Mouse (Mus musculus) forebrain, embryonic 16.5 days (tissue): ENCODE data around the gene Abcc12. TPM values are rescaled to one million over a fixed set of nuclear protein-coding genes. Genes with fewer than 3 reads are reported as not detected.

Source experiments
- ATAC-seq: fragments of 200-750 bp; cut with Nextera tagmentation; 2 replicates; pipeline ENCODE4 v1.8.0; 2017; ENCODE audit warnings: mild to moderate bottlenecking, moderate library complexity
- H3K27ac ChIP-seq: fragments of 300-500 bp; sonication (generic); 2 replicates; pipeline ENCODE4 v1.5.1; 2014; ENCODE audit warnings: low read length, control low read depth
- H3K27me3 ChIP-seq: fragments of 300-500 bp; sonication (generic); replicated peaks from 2 replicates; pipeline ENCODE4 v1.6.1; 2014; ENCODE audit warnings: low read length; ENCODE audit not compliant: control insufficient read depth, insufficient read depth
- H3K36me3 ChIP-seq: fragments of 300-500 bp; sonication (generic); 2 replicates; pipeline ENCODE4 v1.6.1; 2014; ENCODE audit not compliant: control insufficient read depth, insufficient read depth
- H3K4me1 ChIP-seq: fragments of 300-500 bp; sonication (generic); replicated peaks from 2 replicates; pipeline ENCODE4 v1.6.1; 2014; ENCODE audit warnings: low read length; ENCODE audit not compliant: control insufficient read depth, insufficient read depth
- H3K4me2 ChIP-seq: fragments of 300-500 bp; sonication (generic); 2 replicates; pipeline ENCODE4 v1.6.1; 2014; ENCODE audit warnings: mild to moderate bottlenecking, low read length, control low read depth
- H3K4me3 ChIP-seq: fragments of 300-500 bp; sonication (generic); replicated peaks from 2 replicates; pipeline ENCODE4 v1.5.1; 2014; ENCODE audit warnings: mild to moderate bottlenecking, low read length, control low read depth
- H3K9ac ChIP-seq: fragments of 300-500 bp; sonication (generic); replicated peaks from 2 replicates; pipeline ENCODE4 v1.6.1; 2014; ENCODE audit warnings: low read depth, low read length, control low read depth
- H3K9me3 ChIP-seq: fragments of 300-500 bp; sonication (generic); 2 replicates; pipeline ENCODE4 v1.6.1; 2016; ENCODE audit warnings: low read length; ENCODE audit not compliant: control insufficient read depth
- WGBS: fragments of 180-500 bp; shearing (Covaris S2); extraction: QIAGEN DNeasy Blood & Tissue Kit; methylation state at CpG from one replicate; pipeline ENCODE4 v1.1.7; 2014; 5-methylcytosine and 5-hydroxymethylcytosine counted together
- polyA plus RNA-seq: library from polyadenylated mRNA; unstranded; fragments of >200 nt; fragmentation: Nextera tagmentation; extraction: Ambion mirVana; gene quantifications from 2 replicates; pipeline ENCODE4 v1.2.1, GENCODE M21; 2015

The Abcc12 gene
- polyA plus RNA-seq, 1 experiment from 2014 or later: 0.20 TPM

DNA sequence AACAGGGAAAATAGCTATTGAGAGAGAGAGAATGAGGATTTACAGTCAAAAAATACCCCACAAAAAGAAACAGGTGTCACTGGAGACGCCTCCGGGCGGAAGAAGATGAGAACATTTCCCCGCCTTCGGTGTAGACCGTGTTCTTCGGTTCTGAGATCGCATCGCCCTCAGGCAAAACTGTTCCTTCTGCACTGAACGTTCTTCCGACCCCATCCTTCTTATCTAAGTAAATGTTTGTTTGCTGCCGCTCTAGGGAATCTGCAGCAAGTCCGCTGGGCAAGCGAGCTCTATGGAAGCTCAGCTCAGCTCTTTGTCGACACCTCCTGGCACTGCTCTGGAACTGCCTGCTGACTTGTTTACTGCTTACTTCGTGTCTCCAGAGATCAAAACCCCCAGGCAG lies 5.0 kb upstream of the Abcc12 start:
- WGBS: under 1% methylated on average over 16 of the region's 16 CpGs
- H3K4me1 ChIP-seq: peaks cover 2% of the 10 kb centered on the region; the same call in 1 of the 2 replicates
- no peaks in the 10 kb centered on the region for H3K36me3 ChIP-seq
- peak overlapping the region; percentile 55 for H3K4me2 ChIP-seq
- peak; percentile 90 for ATAC-seq
- no peaks in the 10 kb centered on the region for H3K27me3 ChIP-seq
- H3K9ac ChIP-seq: peak overlapping the region; percentile 56
- H3K4me3 ChIP-seq: peak overlapping the region; percentile 48
- H3K9me3 ChIP-seq: no peaks in the 10 kb centered on the region
- peak overlapping the region; percentile 78 for H3K27ac ChIP-seq

DNA sequence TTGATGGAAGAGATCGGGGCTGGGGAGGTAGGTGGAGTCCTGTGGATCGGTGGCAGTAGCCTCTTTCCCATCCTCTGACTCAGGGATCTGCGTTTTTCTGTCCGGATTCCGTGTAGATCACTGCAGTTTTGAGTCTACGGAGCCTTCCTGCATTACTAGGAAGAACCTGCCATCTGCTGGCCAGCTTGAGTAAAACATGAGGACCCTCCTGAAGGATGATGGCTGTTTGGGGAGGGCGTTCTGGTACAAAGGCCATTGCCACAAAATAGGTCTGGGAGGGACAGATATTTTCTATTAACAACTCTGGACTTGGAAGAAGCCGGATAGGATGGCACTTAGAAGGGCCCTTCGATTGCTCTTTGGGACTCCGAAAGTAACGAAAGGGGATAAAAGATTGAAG lies 4.6 kb upstream of the Abcc12 start:
- Histone ChIP-seq H3K27me3 (no peaks in the 10 kb centered on the region), H3K9ac (peak overlapping the region; percentile 56), H3K4me2 (peak overlapping the region; percentile 55), H3K27ac (peak overlapping the region; percentile 78), H3K4me1 (peaks cover 2% of the 10 kb centered on the region; the same call in 1 of the 2 replicates), H3K36me3 (no peaks in the 10 kb centered on the region), H3K4me3 (peak overlapping the region; percentile 48), H3K9me3 (no peaks in the 10 kb centered on the region)
- 2% methylated on average over 11 of the region's 11 CpGs for WGBS
- peak; percentile 84 for ATAC-seq

DNA sequence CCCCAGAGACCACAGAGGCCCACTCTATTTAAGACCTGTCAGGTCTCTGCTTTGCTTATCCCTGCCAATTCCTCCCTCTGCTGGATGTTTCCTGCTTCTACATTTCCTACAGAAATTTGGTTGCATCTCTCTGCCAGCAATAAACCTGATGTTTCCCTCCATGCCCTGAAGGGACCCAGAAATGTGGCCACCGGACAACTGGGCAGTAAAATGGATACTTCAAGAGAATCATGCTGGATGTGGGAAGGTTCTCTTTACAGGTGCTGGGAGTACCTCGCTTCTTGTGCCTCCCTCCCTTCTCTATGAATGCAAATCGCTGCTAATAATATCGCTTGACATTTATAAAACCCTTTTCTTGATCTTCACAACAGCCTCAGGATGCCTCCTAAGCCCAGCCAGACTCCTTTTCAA lies 1.4 kb upstream of the Abcc12 start:
- no peaks in the 10 kb centered on the region for H3K27me3 ChIP-seq
- no peak for ATAC-seq
- 63% methylated on average over 4 of the region's 4 CpGs for WGBS
- peak overlapping the region; percentile 24; the same call in 1 of the 2 replicates for H3K27ac ChIP-seq
- H3K4me3 ChIP-seq: no peak overlapping the region
- peaks cover 19% of the 10 kb centered on the region for H3K4me1 ChIP-seq
- no peaks in the 10 kb centered on the region for H3K9me3 ChIP-seq
- no peak overlapping the region for H3K4me2 ChIP-seq
- H3K36me3 ChIP-seq: no peaks in the 10 kb centered on the region
- H3K9ac ChIP-seq: no peak overlapping the region

DNA sequence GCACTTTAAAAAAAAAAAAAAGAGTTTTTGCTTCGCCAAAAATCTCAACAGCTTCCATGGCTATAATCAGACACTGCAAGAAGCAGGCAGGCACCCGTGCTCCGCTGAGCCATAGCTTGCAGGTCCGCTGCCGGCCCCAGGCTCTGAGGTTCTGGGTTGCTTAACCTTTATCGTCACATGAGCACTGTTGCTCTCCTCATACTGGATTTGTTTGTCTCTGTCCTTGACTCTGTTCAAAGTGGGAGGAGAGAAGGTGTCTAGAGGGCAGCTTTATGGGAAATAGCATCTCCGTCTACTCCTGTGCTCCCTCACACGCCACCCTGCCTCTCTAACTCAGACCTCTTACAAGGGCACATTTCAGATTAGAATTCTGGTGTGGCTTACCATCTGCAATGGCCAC lies 1.8 kb downstream of the Abcc12 start:
- no peaks in the 10 kb centered on the region for H3K27me3 ChIP-seq
- 69% methylated on average over 8 of the region's 8 CpGs for WGBS
- peaks cover 17% of the 10 kb centered on the region for H3K4me1 ChIP-seq
- no peak overlapping the region for H3K4me3 ChIP-seq
- ATAC-seq: no peak
- no peaks in the 10 kb centered on the region for H3K9me3 ChIP-seq
- H3K4me2 ChIP-seq: no peak overlapping the region
- no peak overlapping the region for H3K9ac ChIP-seq
- H3K36me3 ChIP-seq: no peaks in the 10 kb centered on the region
- peak overlapping the region; percentile 86 for H3K27ac ChIP-seq

DNA sequence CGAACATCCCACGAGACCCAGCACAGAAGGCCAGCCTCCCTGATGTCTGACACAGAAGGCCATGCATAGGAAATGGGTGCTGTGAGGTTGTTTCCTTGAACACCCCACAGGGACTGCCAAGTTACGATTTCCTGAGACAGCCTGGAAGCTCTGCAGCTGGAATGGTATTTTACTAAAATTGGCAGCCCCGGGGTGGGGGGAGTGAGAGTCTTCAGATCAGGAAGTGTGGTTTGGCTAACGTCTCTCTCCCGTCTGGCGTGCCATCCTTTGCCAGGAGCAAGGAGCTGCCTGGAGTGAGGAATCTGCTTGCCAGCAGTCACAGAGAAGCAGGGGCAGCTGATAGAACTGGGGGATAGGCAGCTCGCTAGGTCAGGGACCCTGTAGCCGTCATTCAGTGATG lies 2.4 kb downstream of the Abcc12 start:
- H3K27ac ChIP-seq: peak overlapping the region; percentile 86
- no peak overlapping the region for H3K4me2 ChIP-seq
- no peak overlapping the region for H3K4me3 ChIP-seq
- peak; percentile 85 for ATAC-seq
- H3K9me3 ChIP-seq: no peaks in the 10 kb centered on the region
- no peak overlapping the region for H3K9ac ChIP-seq
- no peaks in the 10 kb centered on the region for H3K36me3 ChIP-seq
- 39% methylated on average over 9 of the region's 9 CpGs for WGBS
- H3K4me1 ChIP-seq: peaks cover 17% of the 10 kb centered on the region
- no peaks in the 10 kb centered on the region for H3K27me3 ChIP-seq

DNA sequence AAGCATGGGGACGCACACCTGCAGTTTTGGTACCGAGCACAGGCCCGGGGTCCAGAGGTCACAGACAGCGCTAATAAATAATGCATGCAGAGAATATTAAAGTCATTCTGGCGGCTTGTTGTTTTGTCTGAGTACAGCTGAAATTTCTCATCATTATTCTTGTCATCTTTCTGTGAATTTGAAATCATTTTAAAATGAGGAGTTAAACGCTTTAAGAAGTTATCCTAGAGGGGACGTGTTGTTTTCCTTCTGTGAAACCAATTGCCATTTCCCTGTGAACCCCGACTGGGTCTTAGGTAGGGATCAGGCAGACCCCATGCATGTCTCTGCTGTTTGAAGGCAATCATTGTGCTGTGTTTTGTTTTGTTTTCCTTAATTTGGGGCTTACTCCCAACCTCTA lies 2.9 kb downstream of the Abcc12 start:
- 71% methylated on average over 8 of the region's 8 CpGs for WGBS
- Histone ChIP-seq H3K9me3 (no peaks in the 10 kb centered on the region), H3K4me2 (no peak overlapping the region), H3K36me3 (no peaks in the 10 kb centered on the region), H3K4me3 (no peak overlapping the region), H3K4me1 (peaks cover 17% of the 10 kb centered on the region), H3K27me3 (no peaks in the 10 kb centered on the region), H3K9ac (no peak overlapping the region), H3K27ac (peak overlapping the region; percentile 86)
- ATAC-seq: peak; percentile 16; the same call in 1 of the 2 replicates

DNA sequence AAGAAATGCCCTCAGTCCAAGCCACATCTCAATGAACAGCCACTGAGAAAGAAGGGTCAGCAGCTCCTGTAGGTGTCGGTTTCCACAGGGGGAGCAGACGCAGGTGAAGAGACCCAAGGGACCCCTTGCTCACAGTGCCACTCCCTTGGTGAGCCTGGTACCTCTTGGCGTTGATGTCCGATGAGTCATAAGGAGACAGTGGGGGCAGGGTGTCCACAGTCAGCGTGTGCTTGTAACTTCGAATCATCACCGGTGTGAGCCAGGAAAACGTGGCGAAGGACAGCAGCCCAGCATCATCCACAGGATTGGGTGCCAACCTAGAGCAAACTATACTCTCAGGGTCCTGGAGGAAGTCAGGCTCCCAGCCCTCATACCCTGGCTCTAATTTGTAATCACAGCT lies 16.8 kb downstream of the Abcc12 start:
- H3K9ac ChIP-seq: no peak overlapping the region
- H3K27me3 ChIP-seq: no peaks in the 10 kb centered on the region
- no peak for ATAC-seq
- H3K4me3 ChIP-seq: no peak overlapping the region
- H3K9me3 ChIP-seq: no peaks in the 10 kb centered on the region
- H3K4me1 ChIP-seq: peaks cover 8% of the 10 kb centered on the region; the same call in 1 of the 2 replicates
- 84% methylated on average over 9 of the region's 9 CpGs for WGBS
- H3K36me3 ChIP-seq: no peaks in the 10 kb centered on the region
- no peak overlapping the region for H3K4me2 ChIP-seq
- H3K27ac ChIP-seq: no peak overlapping the region

DNA sequence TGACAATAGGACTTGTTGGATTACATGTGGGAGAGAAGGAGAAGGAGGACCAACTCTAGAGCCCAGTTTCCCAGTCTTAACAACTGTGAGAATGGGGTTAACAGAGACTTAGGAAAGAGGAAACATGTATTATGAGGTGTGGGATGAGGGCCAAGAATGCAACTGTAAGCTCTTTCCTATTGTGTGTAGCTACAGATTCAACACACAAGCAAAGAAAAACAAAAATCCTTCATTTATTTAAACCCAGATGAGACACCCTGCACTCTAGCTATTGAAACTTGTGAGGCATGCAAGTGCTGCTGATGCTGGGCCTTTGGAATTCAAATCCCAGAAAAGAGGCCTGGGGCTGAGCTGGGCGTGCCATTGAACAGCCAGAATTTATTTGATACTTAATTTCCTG lies 18.7 kb downstream of the Abcc12 start:
- Histone ChIP-seq H3K27ac (no peak overlapping the region), H3K4me1 (peaks cover 8% of the 10 kb centered on the region; the same call in 1 of the 2 replicates), H3K9me3 (no peaks in the 10 kb centered on the region), H3K27me3 (no peaks in the 10 kb centered on the region), H3K36me3 (no peaks in the 10 kb centered on the region), H3K4me3 (no peak overlapping the region), H3K9ac (no peak overlapping the region), H3K4me2 (no peak overlapping the region)
- 13% methylated on average over 1 of the region's 1 CpGs for WGBS
- peak; percentile 54 for ATAC-seq

DNA sequence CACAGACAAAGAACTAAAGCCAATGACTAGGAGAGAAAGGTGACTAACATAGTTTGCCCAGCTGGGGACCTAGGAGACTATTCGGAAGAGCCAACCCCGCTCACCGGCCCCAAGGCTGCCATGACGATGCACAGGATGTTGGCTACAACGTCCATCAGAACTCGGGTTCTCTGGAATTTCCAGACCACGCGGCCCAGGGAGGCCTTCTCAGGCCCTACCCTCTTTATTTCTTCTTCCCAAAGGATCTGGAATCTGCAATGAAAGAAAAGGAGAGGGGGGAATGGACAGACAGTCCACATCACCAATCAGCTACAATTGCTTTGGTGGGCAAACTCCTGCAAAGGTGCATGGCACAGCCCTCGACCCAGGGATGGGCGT lies 19.8 kb downstream of the Abcc12 start:
- H3K4me2 ChIP-seq: no peak overlapping the region
- 93% methylated on average over 10 of the region's 10 CpGs for WGBS
- no peak overlapping the region for H3K9ac ChIP-seq
- no peaks in the 10 kb centered on the region for H3K36me3 ChIP-seq
- H3K27me3 ChIP-seq: no peaks in the 10 kb centered on the region
- H3K9me3 ChIP-seq: no peaks in the 10 kb centered on the region
- no peak overlapping the region for H3K4me3 ChIP-seq
- ATAC-seq: no peak
- H3K4me1 ChIP-seq: peaks cover 8% of the 10 kb centered on the region; the same call in 1 of the 2 replicates
- no peak overlapping the region for H3K27ac ChIP-seq
